Mouse (Mus musculus) heart, postnatal 36 days (tissue): Measurements from ENCODE around the gene Prkca. TPM values are rescaled to one million over a fixed set of nuclear protein-coding genes. Genes with fewer than 3 reads are reported as not detected.

Source experiments
- DNase-seq, 2 experiments: peaks; one replicate each; pipeline ENCODE4 v3.0.0; 2021 to 2022
- intact Hi-C: fragments of 180-260 bp; cut with DNase I; formaldehyde crosslinking; loops from one replicate; pipeline ENCODE4 v1.15.1; 2025
- total RNA-seq, 2 experiments: library from RNA; stranded (reverse); gene quantifications; 2 replicates each; pipeline ENCODE4 v1.2.3; 2021

Gene Prkca
- total RNA-seq, 2 experiments from 2014 or later = 33.6 to 41.0 TPM

- no peak for DNase-seq
- intact Hi-C loops = loop anchor here (2.0 kb wide), 1 partner anchor 54 kb away; no protein-coding TSS in a partner anchor
Observed at GRCm38 (mm10) chr11:108182421-108182820, 161.3 kb downstream of the Prkca start.

GRCm38 (mm10) chr11:108181012-108181713, 162.6 kb downstream of the Prkca start:
- no peak for DNase-seq
- intact Hi-C loops = no loop called here

GRCm38 (mm10) chr11:108178802-108179201, 164.9 kb downstream of the Prkca start:
- intact Hi-C loops = no loop called here
- no peak for DNase-seq

- no peak for DNase-seq
- intact Hi-C loops = no loop called here
Observed at GRCm38 (mm10) chr11:108178258-108178657, 165.5 kb downstream of the Prkca start.

- intact Hi-C loops = no loop called here
- no peak for DNase-seq
Observed at GRCm38 (mm10) chr11:108176715-108177114, 167.0 kb downstream of the Prkca start.

- DNase-seq = no peak
- intact Hi-C loops = no loop called here
Observed at GRCm38 (mm10) chr11:108171917-108172316, 171.8 kb downstream of the Prkca start.

GRCm38 (mm10) chr11:108171260-108171659, 172.5 kb downstream of the Prkca start:
- no peak for DNase-seq
- intact Hi-C loops = no loop called here

GRCm38 (mm10) chr11:108170107-108170506, 173.6 kb downstream of the Prkca start:
- intact Hi-C loops = no loop called here
- DNase-seq = no peak

GRCm38 (mm10) chr11:108165725-108166124, 178.0 kb downstream of the Prkca start:
- DNase-seq = peak in 1 of 2 experiments; percentile 24
- intact Hi-C loops = no loop called here

GRCm38 (mm10) chr11:108162639-108163038, 181.1 kb downstream of the Prkca start:
- intact Hi-C loops = no loop called here

GRCm38 (mm10) chr11:108162110-108162509, 181.6 kb downstream of the Prkca start:
- intact Hi-C loops = no loop called here
- no peak for DNase-seq

More at GRCm38 (mm10) chr11:108162639-108163038, 181.1 kb downstream of the Prkca start:
- DNase-seq = no peak

- DNase-seq = no peak
- intact Hi-C loops = no loop called here
Observed at GRCm38 (mm10) chr11:108160056-108160455, 183.7 kb downstream of the Prkca start.

- DNase-seq = no peak
- intact Hi-C loops = no loop called here
Observed at GRCm38 (mm10) chr11:108158046-108158445, 185.7 kb downstream of the Prkca start.

- intact Hi-C loops = no loop called here
- DNase-seq = no peak
Observed at GRCm38 (mm10) chr11:108157074-108157473, 186.7 kb downstream of the Prkca start.

- intact Hi-C loops = no loop called here
Observed at GRCm38 (mm10) chr11:108156107-108156506, 187.6 kb downstream of the Prkca start.

GRCm38 (mm10) chr11:108155088-108155580, 188.6 kb downstream of the Prkca start:
- DNase-seq = no peak
- intact Hi-C loops = no loop called here

More at GRCm38 (mm10) chr11:108156107-108156506, 187.6 kb downstream of the Prkca start:
- no peak for DNase-seq

- intact Hi-C loops = no loop called here
- DNase-seq = no peak
Observed at GRCm38 (mm10) chr11:108153997-108154841, 189.5 kb downstream of the Prkca start.

- DNase-seq = no peak
- intact Hi-C loops = no loop called here
Observed at GRCm38 (mm10) chr11:108152591-108152990, 191.1 kb downstream of the Prkca start.

- intact Hi-C loops = no loop called here
- peak; percentile 52 to 56 for DNase-seq
Observed at GRCm38 (mm10) chr11:108150410-108150809, 193.3 kb downstream of the Prkca start.

- DNase-seq = no peak
- intact Hi-C loops = loop anchor here (5.0 kb wide), 2 partner anchors 63 to 193 kb away; partner anchors contain the start of genes Apoh and Prkca
Observed at GRCm38 (mm10) chr11:108149187-108149586, 194.5 kb downstream of the Prkca start.

- intact Hi-C loops = loop anchor here (5.0 kb wide), 2 partner anchors 64 to 194 kb away; partner anchors contain the start of genes Apoh and Prkca
- no peak for DNase-seq
Observed at GRCm38 (mm10) chr11:108148491-108148890, 195.2 kb downstream of the Prkca start.
